Mouse (Mus musculus) myocyte (in vitro differentiated cells): ENCODE data around the gene Msh4. TPM values are rescaled to one million over a fixed set of nuclear protein-coding genes. Genes with fewer than 3 reads are reported as not detected.

Source experiments
- H3K27me3 ChIP-seq: one replicate; pipeline ENCODE4 v1.6.1; 2011; ENCODE audit not compliant: control insufficient read depth, insufficient read depth, insufficient read length
- H3K36me3 ChIP-seq: one replicate; pipeline ENCODE4 v1.6.1; 2011; ENCODE audit not compliant: control insufficient read depth, insufficient read depth
- H3K4me2 ChIP-seq: one replicate; pipeline ENCODE4 v1.6.1; 2011; ENCODE audit warnings: low read depth, control low read depth
- H3K4me3 ChIP-seq: one replicate; pipeline ENCODE4 v1.5.1; 2011; ENCODE audit warnings: mild to moderate bottlenecking, control low read depth, moderate library complexity
- H3K79me2 ChIP-seq: one replicate; pipeline ENCODE4 v1.6.1; 2011; ENCODE audit not compliant: control insufficient read depth, insufficient read depth
- H3ac ChIP-seq: one replicate; pipeline ENCODE4 v1.6.1; 2011; ENCODE audit not compliant: control insufficient read depth, insufficient read length
- CEBPB ChIP-seq: IDR thresholded peaks from 2 replicates; pipeline ENCODE4 v1.6.1; 2011; ENCODE audit warnings: mild to moderate bottlenecking, moderate library complexity; ENCODE audit not compliant: poor library complexity, insufficient read depth, severe bottlenecking
- E2F4 ChIP-seq: IDR thresholded peaks from one replicate; pipeline ENCODE4 v1.6.1; 2011; ENCODE audit warnings: mild to moderate bottlenecking, control low read depth, moderate library complexity; ENCODE audit not compliant: insufficient read depth
- MAX ChIP-seq: IDR thresholded peaks from one replicate; pipeline ENCODE4 v1.6.1; 2011; ENCODE audit warnings: low read depth, mild to moderate bottlenecking, control low read depth
- MYOD1 ChIP-seq, 3 experiments: IDR thresholded peaks; one replicate each; pipeline ENCODE4 v1.6.1; 2011; ENCODE audit warnings: control low read depth in 2 of 3, low read depth in 2 of 3, mild to moderate bottlenecking in 2 of 3, moderate library complexity in 1 of 3; ENCODE audit not compliant: insufficient read length in 2 of 3, control insufficient read depth in 1 of 3
- MYOG ChIP-seq, 3 experiments: IDR thresholded peaks; one replicate each; pipeline ENCODE4 v1.6.1; 2011; ENCODE audit warnings: control low read depth in 2 of 3, low read depth in 2 of 3, mild to moderate bottlenecking in 2 of 3; ENCODE audit not compliant: insufficient read length in 2 of 3, control insufficient read depth in 1 of 3, insufficient read depth in 1 of 3
- POLR2A ChIP-seq: IDR thresholded peaks from one replicate; pipeline ENCODE4 v1.6.1; 2011; ENCODE audit warnings: low read depth, mild to moderate bottlenecking, control low read depth, moderate library complexity; ENCODE audit not compliant: insufficient read length
- POLR2AphosphoS2 ChIP-seq: IDR thresholded peaks from one replicate; pipeline ENCODE4 v1.6.1; 2011; ENCODE audit warnings: low read depth, control low read depth; ENCODE audit not compliant: insufficient read length
- REST ChIP-seq: IDR thresholded peaks from one replicate; pipeline ENCODE4 v1.6.1; 2011; ENCODE audit warnings: mild to moderate bottlenecking, control low read depth, moderate library complexity; ENCODE audit not compliant: insufficient read depth, insufficient read length
- SRF ChIP-seq: IDR thresholded peaks from one replicate; pipeline ENCODE4 v1.6.1; 2011; ENCODE audit warnings: low read depth; ENCODE audit not compliant: control insufficient read depth, insufficient read length
- TCF12 ChIP-seq: IDR thresholded peaks from one replicate; pipeline ENCODE4 v1.6.1; 2011; ENCODE audit warnings: mild to moderate bottlenecking, control low read depth; ENCODE audit not compliant: poor library complexity, insufficient read depth, severe bottlenecking
- TCF3 ChIP-seq: IDR thresholded peaks from one replicate; pipeline ENCODE4 v1.6.1; 2011; ENCODE audit warnings: low read depth, control low read depth; ENCODE audit not compliant: insufficient read length
- USF1 ChIP-seq: IDR thresholded peaks from one replicate; pipeline ENCODE4 v1.6.1; 2011; ENCODE audit warnings: low read depth, mild to moderate bottlenecking, control low read depth, moderate library complexity
- polyA plus RNA-seq: library from polyadenylated mRNA; unstranded; fragments of >200 nt; fragmentation: generic; extraction: Trizol; gene quantifications from one replicate; pipeline ENCODE4 v1.2.1, GENCODE M21; 2012; ENCODE audit warnings: missing spikeins

The Msh4 gene
- polyA plus RNA-seq, 1 experiment, result 0.02 TPM

GRCm38 (mm10) chr3:153886296-153886695 lies 19.6 kb downstream of the Msh4 start:
- Histone ChIP-seq H3K4me2 (no peak overlapping the region), H3ac (no peak overlapping the region), H3K79me2 (no peaks in the 10 kb centered on the region), H3K4me3 (no peak overlapping the region), H3K27me3 (no peaks in the 10 kb centered on the region), H3K36me3 (no peaks in the 10 kb centered on the region)
- TF ChIP-seq MYOG (IDR thresholded peaks at IDR 0.05; ENCODE audit: control insufficient read depth in 1 of 3, insufficient read depth in 1 of 3, insufficient read length in 2 of 3, low read depth in 2 of 3), result no peak
- no peak for TF ChIP-seq POLR2AphosphoS2
- no peak for TF ChIP-seq USF1
- no peak for TF ChIP-seq REST
- TF ChIP-seq E2F4, result no peak
- no peak for TF ChIP-seq MYOD1 (IDR thresholded peaks at IDR 0.05; ENCODE audit: control insufficient read depth in 1 of 3, insufficient read length in 2 of 3, low read depth in 2 of 3)
- TF ChIP-seq SRF, result no peak

- no peaks in the 10 kb centered on the region for H3K36me3 ChIP-seq
- H3K4me3 ChIP-seq, result no peak overlapping the region
- no peak overlapping the region for H3ac ChIP-seq
- TF ChIP-seq POLR2AphosphoS2 (no peak), MYOD1 (IDR thresholded peaks at IDR 0.05; ENCODE audit: control insufficient read depth in 1 of 3, insufficient read length in 2 of 3, low read depth in 2 of 3) (no peak), MYOG (IDR thresholded peaks at IDR 0.05; ENCODE audit: control insufficient read depth in 1 of 3, insufficient read depth in 1 of 3, insufficient read length in 2 of 3, low read depth in 2 of 3) (no peak), E2F4 (no peak), SRF (no peak), TCF12 (no peak), USF1 (no peak), MAX (no peak), POLR2A (no peak), REST (no peak), TCF3 (no peak), CEBPB (no peak)
- H3K4me2 ChIP-seq, result no peak overlapping the region
- no peaks in the 10 kb centered on the region for H3K27me3 ChIP-seq
- H3K79me2 ChIP-seq, result no peaks in the 10 kb centered on the region
These were observed 34.5 kb downstream of the Msh4 start for GRCm38 (mm10) chr3:153871396-153871795.

GRCm38 (mm10) chr3:153867149-153868136 lies 38.5 kb downstream of the Msh4 start:
- no peak overlapping the region for H3K4me3 ChIP-seq
- no peak overlapping the region for H3K4me2 ChIP-seq
- no peak overlapping the region for H3ac ChIP-seq
- H3K79me2 ChIP-seq, result no peaks in the 10 kb centered on the region
- TF ChIP-seq CEBPB, result no peak
- TF ChIP-seq MAX, result no peak
- TF ChIP-seq TCF3, result no peak
- no peak for TF ChIP-seq MYOD1 (IDR thresholded peaks at IDR 0.05; ENCODE audit: control insufficient read depth in 1 of 3, insufficient read length in 2 of 3, low read depth in 2 of 3)
- no peak for TF ChIP-seq E2F4
- TF ChIP-seq SRF, result no peak
- no peak for TF ChIP-seq POLR2A
- no peak for TF ChIP-seq POLR2AphosphoS2
- no peak for TF ChIP-seq TCF12
- no peak for TF ChIP-seq USF1
- no peak for TF ChIP-seq MYOG (IDR thresholded peaks at IDR 0.05; ENCODE audit: control insufficient read depth in 1 of 3, insufficient read depth in 1 of 3, insufficient read length in 2 of 3, low read depth in 2 of 3)
- no peak for TF ChIP-seq REST
- H3K36me3 ChIP-seq, result no peaks in the 10 kb centered on the region
- no peaks in the 10 kb centered on the region for H3K27me3 ChIP-seq

DNA sequence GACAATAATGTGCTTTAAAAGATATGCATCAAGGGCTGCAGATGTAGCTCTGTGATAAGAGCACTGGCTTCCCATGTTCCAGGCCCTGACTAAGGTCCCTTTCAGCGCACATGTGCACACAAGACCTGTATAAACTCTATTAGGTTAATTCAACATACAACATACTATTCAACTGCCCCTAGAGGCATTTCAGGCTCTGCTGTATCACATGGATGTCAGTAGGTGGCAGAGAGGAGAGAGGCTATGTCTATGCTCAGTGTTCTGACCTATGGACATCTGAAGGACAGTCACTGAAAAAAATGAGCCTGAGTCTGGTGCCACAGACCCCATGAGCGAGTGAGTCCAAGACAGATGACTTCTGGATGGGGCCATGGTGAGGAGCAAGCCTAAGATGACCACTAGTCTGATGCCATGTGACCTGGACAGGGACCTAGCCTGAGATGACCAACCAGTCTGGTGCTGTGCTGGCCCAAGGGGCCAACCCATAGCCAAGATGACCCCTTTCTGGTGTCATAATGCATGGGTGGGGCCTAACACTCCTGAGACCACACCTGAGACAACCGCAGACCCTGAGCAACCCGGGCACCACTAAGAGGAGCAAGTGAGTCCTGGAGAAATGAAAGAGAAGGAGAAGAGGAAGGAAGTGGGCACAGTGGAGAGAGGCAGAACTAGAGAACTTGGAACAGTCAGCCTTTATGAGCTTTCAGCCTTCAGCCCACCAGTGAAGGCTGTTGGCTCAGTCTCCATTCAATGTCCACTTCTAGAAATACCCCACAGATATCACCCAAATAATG lies 41.1 kb downstream of the Msh4 start:
- Histone ChIP-seq H3K27me3 (no peaks in the 10 kb centered on the region), H3K79me2 (no peaks in the 10 kb centered on the region), H3K36me3 (no peaks in the 10 kb centered on the region), H3K4me3 (no peak overlapping the region), H3ac (no peak overlapping the region), H3K4me2 (no peak overlapping the region)
- TF ChIP-seq POLR2A (no peak), POLR2AphosphoS2 (no peak), TCF12 (no peak), E2F4 (no peak), CEBPB (no peak), MYOD1 (IDR thresholded peaks at IDR 0.05; ENCODE audit: control insufficient read depth in 1 of 3, insufficient read length in 2 of 3, low read depth in 2 of 3) (no peak), REST (no peak), MYOG (IDR thresholded peaks at IDR 0.05; ENCODE audit: control insufficient read depth in 1 of 3, insufficient read depth in 1 of 3, insufficient read length in 2 of 3, low read depth in 2 of 3) (no peak), TCF3 (no peak), SRF (no peak), MAX (no peak), USF1 (no peak)
